In genomic region chr7:34597986-34598385, GRCm38 (mm10) we compare ENCODE assay signal across 26 mouse cellular contexts. TPM values are rescaled to one million over a fixed set of nuclear protein-coding genes. Genes with fewer than 3 reads are reported as not detected.
DNase-seq lines count a peak whose midpoint lies in the region; ATAC-seq and TF ChIP-seq lines count a peak whose summit lies in the region.
"Had no signal": no experiment of that assay in that cellular context is flagged by ENCODE, and none has a peak within 500 bp of the region (broad histone marks: within the 10 kb centered on the region; RNA-seq: fewer than 3 reads in every experiment).

No protein-coding gene starts in this region.

- H3K27me3 ChIP-seq in midbrain, embryonic 11.5 days (ENCODE audit: control insufficient read depth, insufficient read depth, low read length): no peaks in the 10 kb centered on the region
- no peaks in the 10 kb centered on the region for H3K27me3 ChIP-seq in midbrain, embryonic 13.5 days
- H3K27me3 ChIP-seq in embryonic facial prominence, embryonic 10.5 days (replicated peaks; ENCODE audit: low read depth, poor library complexity, severe bottlenecking): no peaks in the 10 kb centered on the region
- no peaks in the 10 kb centered on the region for H3K27me3 ChIP-seq in limb, embryonic 10.5 days (ENCODE audit: low read depth, poor library complexity, severe bottlenecking)
- H3K27me3 ChIP-seq: CH12.LX; embryonic facial prominence, embryonic 15.5 days; heart, embryonic 15.5 days; hindbrain, embryonic 13.5 days had no signal

- no peaks in the 10 kb centered on the region for H3K36me3 ChIP-seq in midbrain, embryonic 11.5 days (ENCODE audit: control insufficient read depth, insufficient read depth, low read length)
- no peaks in the 10 kb centered on the region for H3K36me3 ChIP-seq in midbrain, embryonic 13.5 days
- H3K36me3 ChIP-seq in embryonic facial prominence, embryonic 10.5 days (replicated peaks): no peaks in the 10 kb centered on the region
- no peaks in the 10 kb centered on the region for H3K36me3 ChIP-seq in limb, embryonic 10.5 days
- H3K36me3 ChIP-seq: embryonic facial prominence, embryonic 15.5 days; G1E; heart, embryonic 15.5 days; hindbrain, embryonic 13.5 days had no signal

- no peak overlapping the region for H3K4me2 ChIP-seq in midbrain, embryonic 11.5 days
- H3K4me2 ChIP-seq in midbrain, embryonic 13.5 days (replicated peaks): no peak overlapping the region
- H3K4me2 ChIP-seq: embryonic facial prominence, embryonic 15.5 days; heart, embryonic 11.5 days; heart, embryonic 15.5 days; hindbrain, embryonic 13.5 days had no signal

- no peak for ATAC-seq in midbrain, embryonic 11.5 days (ENCODE audit: low FRiP score)
- ATAC-seq in midbrain, embryonic 13.5 days: no peak
- ATAC-seq: hindbrain, postnatal 0 days had no signal

- no peak for TF ChIP-seq CTCF in layer of hippocampus, adult 2 months (conservative IDR thresholded peaks at IDR 0.05)

- peak; percentile 61 for DNase-seq in midbrain, embryonic 11.5 days (ENCODE audit: low spot score, missing footprints)
- DNase-seq in embryonic facial prominence, embryonic 10.5 days (ENCODE audit: low spot score): no peak
- DNase-seq in limb, embryonic 10.5 days (ENCODE audit: low spot score): no peak
- DNase-seq in layer of hippocampus, adult 2 months (ENCODE audit: low spot score in 2 of 2): no peak
- no peak for DNase-seq in Muller cell, postnatal 12 days (ENCODE audit: inconsistent ontology term)
- DNase-seq in gastrocnemius, postnatal 36 days: no peak
- DNase-seq: adrenal gland, adult 2 months; adrenal gland, postnatal 36 days; cerebellum, adult 2 months; cerebellum, postnatal 14 days; embryo, embryonic 11 days; gastrocnemius, adult 2 months; gastrocnemius, postnatal 25 days; heart, adult 18-20 months; heart, postnatal 14 days; kidney, adult 11 months had no signal

- no peaks in the 10 kb centered on the region for H3K9me3 ChIP-seq in midbrain, embryonic 11.5 days (ENCODE audit: control insufficient read depth, low read length)
- no peaks in the 10 kb centered on the region for H3K9me3 ChIP-seq in midbrain, embryonic 13.5 days
- H3K9me3 ChIP-seq in embryonic facial prominence, embryonic 10.5 days: no peaks in the 10 kb centered on the region
- no peaks in the 10 kb centered on the region for H3K9me3 ChIP-seq in limb, embryonic 10.5 days (replicated peaks)
- H3K9me3 ChIP-seq: embryonic facial prominence, embryonic 15.5 days; heart, embryonic 15.5 days; hindbrain, embryonic 13.5 days had no signal

- no peak overlapping the region for H3K9ac ChIP-seq in midbrain, embryonic 11.5 days (ENCODE audit: low read length)
- H3K9ac ChIP-seq in midbrain, embryonic 13.5 days (replicated peaks): no peak overlapping the region
- H3K9ac ChIP-seq: embryonic facial prominence, embryonic 15.5 days; heart, embryonic 15.5 days; hindbrain, embryonic 13.5 days had no signal

- no peak overlapping the region for H3K4me3 ChIP-seq in midbrain, embryonic 11.5 days (ENCODE audit: low read depth, low read length)
- no peak overlapping the region for H3K4me3 ChIP-seq in midbrain, embryonic 13.5 days (replicated peaks)
- no peak overlapping the region for H3K4me3 ChIP-seq in embryonic facial prominence, embryonic 10.5 days
- no peak overlapping the region for H3K4me3 ChIP-seq in limb, embryonic 10.5 days
- no peak overlapping the region for H3K4me3 ChIP-seq in layer of hippocampus, adult 2 months
- H3K4me3 ChIP-seq: embryonic facial prominence, embryonic 15.5 days; erythroblast, embryonic 14.5 days; gastrocnemius, adult 2 months; heart, embryonic 15.5 days; hindbrain, embryonic 13.5 days had no signal

- H3K4me1 ChIP-seq in midbrain, embryonic 11.5 days (ENCODE audit: control insufficient read depth, insufficient read depth, low read length): peaks cover 6% of the 10 kb centered on the region
- peaks cover 30% of the 10 kb centered on the region for H3K4me1 ChIP-seq in midbrain, embryonic 13.5 days (replicated peaks)
- H3K4me1 ChIP-seq in embryonic facial prominence, embryonic 10.5 days: peaks cover 54% of the 10 kb centered on the region
- peaks cover 67% of the 10 kb centered on the region for H3K4me1 ChIP-seq in limb, embryonic 10.5 days

- H3K27ac ChIP-seq in midbrain, embryonic 11.5 days (ENCODE audit: low read depth, low read length): no peak overlapping the region
- no peak overlapping the region for H3K27ac ChIP-seq in midbrain, embryonic 13.5 days
- H3K27ac ChIP-seq in embryonic facial prominence, embryonic 10.5 days (replicated peaks): peak overlapping the region; percentile 75
- peak overlapping the region; percentile 90 for H3K27ac ChIP-seq in limb, embryonic 10.5 days
- H3K27ac ChIP-seq in layer of hippocampus, adult 2 months: no peak overlapping the region
- H3K27ac ChIP-seq: embryonic facial prominence, embryonic 15.5 days; gastrocnemius, adult 2 months; heart, embryonic 15.5 days; hindbrain, embryonic 13.5 days; hindbrain, postnatal 0 days had no signal

- 92% methylated on average over 9 of the region's 9 CpGs for WGBS in midbrain, embryonic 11.5 days
- WGBS in midbrain, embryonic 13.5 days: 90% methylated on average over 9 of the region's 9 CpGs
- 93% methylated on average over 9 of the region's 9 CpGs for WGBS in embryonic facial prominence, embryonic 10.5 days
- 95% methylated on average over 9 of the region's 9 CpGs for WGBS in limb, embryonic 10.5 days

- intact Hi-C loops in gastrocnemius, postnatal 36 days (cut with DNase I): no loop called here

RNA-seq across cellular contexts. Expression of gene Kctd15, which starts 58.5 kb away (rescaled TPM):
- polyA plus RNA-seq in midbrain, embryonic 11.5 days (2014; fragmentation: Nextera tagmentation; extraction: Ambion mirVana): 13.6 and 15.9 TPM in 2 replicates
- 35.2 and 42.8 TPM in 2 replicates for polyA plus RNA-seq in midbrain, embryonic 13.5 days (2015; fragmentation: Nextera tagmentation; extraction: Ambion mirVana)
- 61.1 and 63.8 TPM in 2 replicates for polyA plus RNA-seq in embryonic facial prominence, embryonic 10.5 days (2016; fragmentation: Nextera tagmentation; extraction: Ambion mirVana)
- polyA plus RNA-seq in limb, embryonic 10.5 days (2016; fragmentation: Nextera tagmentation; extraction: Ambion mirVana): 69.0 and 72.2 TPM in 2 replicates
- total RNA-seq in layer of hippocampus, adult 2 months (2021): 10 to 100 TPM; 11.2 to 11.5 TPM
- total RNA-seq in gastrocnemius, postnatal 36 days (2021): 10 to 100 TPM; 41.0 to 42.9 TPM
- total RNA-seq: common myeloid progenitor, adult 5-6 weeks had no signal
- polyA plus RNA-seq: erythroblast, embryonic 14.5 days; G1E had no signal

Comparison
In these comparisons a context has a peak if more than half of its experiments do, and no peak if none do; other contexts are left out.
1. H3K27ac ChIP-seq: peak in embryonic facial prominence, embryonic 10.5 days (single experiment) and limb, embryonic 10.5 days (single experiment); none in midbrain, embryonic 11.5 days (single experiment), midbrain, embryonic 13.5 days (single experiment) and layer of hippocampus, adult 2 months (single experiment).